Comparison of ENCODE assay signal across 35 mouse cellular contexts in the genomic region with DNA sequence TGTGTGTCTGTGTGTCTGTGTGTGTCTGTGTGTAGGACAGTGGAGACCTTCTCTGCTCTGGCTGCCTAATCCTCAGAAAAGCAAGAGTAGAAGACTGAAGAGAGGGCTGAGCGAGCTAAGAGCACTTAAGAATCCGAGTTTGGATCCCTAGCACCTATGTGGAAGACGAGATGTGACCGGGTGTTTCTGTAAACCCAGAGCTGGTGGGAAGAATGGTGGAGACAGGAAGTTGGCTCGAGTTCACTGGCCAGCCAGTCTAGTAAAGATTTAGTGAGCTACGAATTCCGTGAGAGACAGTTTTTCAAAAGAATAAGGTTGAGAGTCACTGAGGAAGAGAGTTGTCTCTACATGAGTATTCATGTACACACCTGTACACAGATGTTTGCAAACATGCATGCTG.
"Had no signal": no experiment of that assay in that cellular context is flagged by ENCODE, and none has a peak within 500 bp of the region (broad histone marks: within the 10 kb centered on the region; RNA-seq: fewer than 3 reads in every experiment).

No protein-coding gene starts in this region.

- H3K9ac ChIP-seq: heart, embryonic 12.5 days; heart, embryonic 13.5 days; heart, embryonic 15.5 days; hindbrain, embryonic 12.5 days; hindbrain, embryonic 13.5 days; hindbrain, embryonic 14.5 days; hindbrain, embryonic 15.5 days; intestine, embryonic 15.5 days; kidney, embryonic 15.5 days had no signal

- H3K9me3 ChIP-seq: heart, embryonic 10.5 days; heart, embryonic 12.5 days; heart, embryonic 13.5 days; heart, embryonic 15.5 days; hindbrain, embryonic 10.5 days; hindbrain, embryonic 12.5 days; hindbrain, embryonic 13.5 days; hindbrain, embryonic 15.5 days; intestine, embryonic 15.5 days; kidney, embryonic 15.5 days had no signal

- H3K27ac ChIP-seq: heart, embryonic 10.5 days; heart, embryonic 13.5 days; heart, embryonic 15.5 days; hindbrain, embryonic 10.5 days; hindbrain, embryonic 12.5 days; hindbrain, embryonic 13.5 days; hindbrain, embryonic 14.5 days; hindbrain, embryonic 15.5 days; hindbrain, postnatal 0 days; intestine, embryonic 15.5 days; kidney, embryonic 15.5 days; kidney, postnatal 0 days; layer of hippocampus, adult 2 months had no signal

- H3K36me3 ChIP-seq: heart, embryonic 10.5 days; heart, embryonic 12.5 days; heart, embryonic 13.5 days; heart, embryonic 15.5 days; hindbrain, embryonic 10.5 days; hindbrain, embryonic 12.5 days; hindbrain, embryonic 13.5 days; hindbrain, embryonic 15.5 days; intestine, embryonic 15.5 days; kidney, embryonic 15.5 days had no signal

- H3K4me1 ChIP-seq: hindbrain, embryonic 15.5 days had no signal

- ATAC-seq: hindbrain, embryonic 16.5 days; hindbrain, postnatal 0 days; inflammation-experienced regulatory T-cells, adult 6 months; intestine, embryonic 15.5 days; intestine, embryonic 16.5 days; intestine, postnatal 0 days had no signal

- DNase-seq: heart, postnatal 10 days; heart, postnatal 14 days; heart, postnatal 36 days; heart, postnatal 4 days; kidney, adult 11 months; kidney, adult 18-20 months; kidney, adult 2 months; kidney, adult 8-10 months; kidney, adult 9 months; kidney, postnatal 10 days; kidney, postnatal 14 days; kidney, postnatal 25 days; kidney, postnatal 36 days; kidney, postnatal 4 days; layer of hippocampus, adult 9-11 months; layer of hippocampus, postnatal 36 days had no signal

- H3K27me3 ChIP-seq: heart, embryonic 12.5 days; heart, embryonic 13.5 days; heart, embryonic 15.5 days; hindbrain, embryonic 12.5 days; hindbrain, embryonic 15.5 days; intestine, embryonic 15.5 days; kidney, embryonic 15.5 days had no signal

- H3K4me3 ChIP-seq: heart, embryonic 10.5 days; heart, embryonic 12.5 days; heart, embryonic 13.5 days; heart, embryonic 15.5 days; hindbrain, embryonic 10.5 days; hindbrain, embryonic 12.5 days; hindbrain, embryonic 13.5 days; hindbrain, embryonic 15.5 days; intestine, embryonic 15.5 days; kidney, embryonic 15.5 days; layer of hippocampus, adult 2 months had no signal

- H3K4me2 ChIP-seq: heart, embryonic 11.5 days; heart, embryonic 12.5 days; heart, embryonic 13.5 days; heart, embryonic 15.5 days; hindbrain, embryonic 12.5 days; hindbrain, embryonic 13.5 days; hindbrain, embryonic 14.5 days; hindbrain, embryonic 15.5 days; intestine, embryonic 15.5 days; kidney, embryonic 15.5 days had no signal
